ENCODE assay signal across 8 mouse cellular contexts in the genomic region with DNA sequence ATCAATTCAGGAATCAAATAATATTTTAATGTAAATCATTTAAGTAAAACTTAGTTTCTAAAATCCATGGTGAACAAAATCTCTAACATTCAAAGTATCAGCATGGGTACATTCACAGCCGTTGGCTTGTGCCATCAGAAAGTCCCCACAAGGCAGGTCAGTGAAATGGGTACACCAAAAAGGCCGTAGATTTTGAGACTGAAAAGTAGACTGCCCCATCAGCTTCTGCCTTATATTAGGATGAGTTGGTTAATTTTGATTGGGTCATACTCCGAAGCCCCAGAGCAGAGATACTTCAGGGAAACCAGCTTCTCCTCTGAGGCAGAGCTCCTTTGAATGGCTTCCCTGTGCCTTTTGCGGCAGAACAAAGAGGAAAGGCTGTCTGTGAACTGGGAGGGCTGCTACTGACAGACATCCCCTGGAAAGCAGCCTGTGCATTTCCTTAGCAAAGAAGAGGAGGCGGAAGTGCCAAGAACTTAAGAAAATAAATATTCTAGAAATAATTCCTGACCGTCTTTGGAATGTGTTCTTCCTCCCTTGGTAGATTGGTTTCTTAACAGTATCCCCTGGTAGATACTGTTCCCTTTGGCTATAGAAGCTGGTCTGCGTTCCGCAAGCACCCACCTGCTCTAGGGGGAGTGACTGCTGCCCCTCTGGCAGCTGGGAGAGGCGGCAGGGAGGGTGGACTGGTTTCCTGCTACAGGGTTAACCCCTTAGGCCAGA.
A peak's percentile ranks its signal among the peaks of the same experiment; 100 is the strongest.
DNase-seq lines count a peak whose midpoint lies in the region; ATAC-seq and TF ChIP-seq lines count a peak whose summit lies in the region.

No protein-coding gene starts in this region.

- no peaks in the 10 kb centered on the region for H3K9me3 ChIP-seq in forebrain, embryonic 13.5 days (replicated peaks)
- H3K9me3 ChIP-seq in hindbrain, embryonic 16.5 days (ENCODE audit: control insufficient read depth, low read length), result no peaks in the 10 kb centered on the region

- H3K4me3 ChIP-seq in left cerebral cortex, adult 2 months, result no peak overlapping the region
- no peak overlapping the region for H3K4me3 ChIP-seq in forebrain, embryonic 13.5 days
- H3K4me3 ChIP-seq in hindbrain, embryonic 16.5 days (ENCODE audit: low read length), result no peak overlapping the region

- peak; percentile 48; the same call in 1 of the 2 replicates for ATAC-seq in forebrain, embryonic 13.5 days
- no peak for ATAC-seq in hindbrain, embryonic 16.5 days
- no peak for ATAC-seq in CD4-positive, CD25-positive, alpha-beta regulatory T cell, adult 4 months

- H3K4me2 ChIP-seq in forebrain, embryonic 13.5 days, result 0 out of 2 replicates have a peak overlapping the region, but pooled peaks have one; percentile 16
- peak overlapping the region; percentile 22 for H3K4me2 ChIP-seq in hindbrain, embryonic 16.5 days (ENCODE audit: low read length)

- intact Hi-C loops in left cerebral cortex, adult 2 months (cut with DNase I), result no loop called here

- H3K4me1 ChIP-seq in forebrain, embryonic 13.5 days, result peaks cover 51% of the 10 kb centered on the region
- H3K4me1 ChIP-seq in hindbrain, embryonic 16.5 days (ENCODE audit: control insufficient read depth, insufficient read depth, low read depth, low read length), result peaks cover 27% of the 10 kb centered on the region

- H3K36me3 ChIP-seq in forebrain, embryonic 13.5 days (ENCODE audit: poor library complexity, severe bottlenecking), result no peaks in the 10 kb centered on the region
- no peaks in the 10 kb centered on the region for H3K36me3 ChIP-seq in hindbrain, embryonic 16.5 days (ENCODE audit: control insufficient read depth, insufficient read depth, low read length)

- no peak for TF ChIP-seq CTCF in left cerebral cortex, adult 2 months (IDR thresholded peaks at IDR 0.05)

- WGBS in forebrain, embryonic 13.5 days, result 26% methylated on average over 9 of the region's 9 CpGs
- 28% methylated on average over 9 of the region's 9 CpGs for WGBS in hindbrain, embryonic 16.5 days

- H3K27ac ChIP-seq in left cerebral cortex, adult 2 months, result peak overlapping the region; percentile 45; the same call in 1 of the 2 replicates
- H3K27ac ChIP-seq in forebrain, embryonic 13.5 days, result peak overlapping the region; percentile 57
- peak overlapping the region; percentile 36; the same call in 1 of the 2 replicates for H3K27ac ChIP-seq in hindbrain, embryonic 16.5 days (ENCODE audit: low read depth, low read length)

- no peaks in the 10 kb centered on the region for H3K27me3 ChIP-seq in forebrain, embryonic 13.5 days
- H3K27me3 ChIP-seq in hindbrain, embryonic 16.5 days (replicated peaks; ENCODE audit: control insufficient read depth, insufficient read depth, low read length), result no peaks in the 10 kb centered on the region

- H3K9ac ChIP-seq in forebrain, embryonic 13.5 days, result no peak overlapping the region
- H3K9ac ChIP-seq in hindbrain, embryonic 16.5 days (ENCODE audit: low read depth, low read length), result no peak overlapping the region; the same call in 1 of the 2 replicates

- DNase-seq in left cerebral cortex, adult 2 months (ENCODE audit: extremely low spot score in 1 of 2, low spot score in 2 of 2), result no peak
- DNase-seq in left cerebral cortex, adult 18-20 months (ENCODE audit: low spot score in 2 of 2), result no peak
- DNase-seq in lung, postnatal 14 days, result peak; percentile 55
- DNase-seq in frontal cortex, postnatal 25 days (ENCODE audit: low spot score in 2 of 2), result no peak
- DNase-seq in thymus, adult 18-20 months, result no peak
